Mouse (Mus musculus) intestine, embryonic 16.5 days (tissue): ENCODE data around the gene Scamp4. TPM values are rescaled to one million over a fixed set of nuclear protein-coding genes. Genes with fewer than 3 reads are reported as not detected.
A peak's percentile ranks its signal among the peaks of the same experiment; 100 is the strongest.
"Not testable (repeated sequence)": the region's sequence is repeated elsewhere in the genome, so short reads cannot be mapped to it uniquely, and the experiment has no call there.

Experiments used
- ATAC-seq: fragments of 200-750 bp; cut with Nextera tagmentation; 2 replicates; pipeline ENCODE4 v1.8.0; 2017; ENCODE audit warnings: moderate TSS enrichment, moderate library complexity
- H3K27ac ChIP-seq: fragments of 300-500 bp; sonication (generic); 2 replicates; pipeline ENCODE4 v1.5.1; 2014; ENCODE audit warnings: mild to moderate bottlenecking, low read length
- H3K27me3 ChIP-seq: fragments of 300-500 bp; sonication (generic); replicated peaks from 2 replicates; pipeline ENCODE4 v1.6.1; 2014; ENCODE audit warnings: low read length, control low read depth, mixed read lengths; ENCODE audit not compliant: control insufficient read depth, insufficient read depth
- H3K36me3 ChIP-seq: fragments of 300-500 bp; sonication (generic); 2 replicates; pipeline ENCODE4 v1.6.1; 2014; ENCODE audit warnings: low read length, control low read depth; ENCODE audit not compliant: control insufficient read depth, insufficient read depth
- H3K4me1 ChIP-seq: fragments of 300-500 bp; sonication (generic); 2 replicates; pipeline ENCODE4 v1.6.1; 2014; ENCODE audit warnings: low read length, control low read depth, mixed read lengths; ENCODE audit not compliant: control insufficient read depth, insufficient read depth
- H3K4me2 ChIP-seq: fragments of 300-500 bp; sonication (generic); 2 replicates; pipeline ENCODE4 v1.6.1; 2014; ENCODE audit warnings: low read depth, low read length, control low read depth
- H3K4me3 ChIP-seq: fragments of 300-500 bp; sonication (generic); 2 replicates; pipeline ENCODE4 v1.5.1; 2014; ENCODE audit warnings: mild to moderate bottlenecking, low read length
- H3K9ac ChIP-seq: fragments of 300-500 bp; sonication (generic); 2 replicates; pipeline ENCODE4 v1.6.1; 2014; ENCODE audit warnings: low read depth, low read length
- H3K9me3 ChIP-seq: fragments of 300-500 bp; sonication (generic); 2 replicates; pipeline ENCODE4 v1.6.1; 2016; ENCODE audit warnings: low read length, control low read depth; ENCODE audit not compliant: control insufficient read depth
- WGBS: fragments of 180-500 bp; shearing (Covaris S2); extraction: QIAGEN DNeasy Blood & Tissue Kit; methylation state at CpG from one replicate; pipeline ENCODE4 v1.1.7; 2014; 5-methylcytosine and 5-hydroxymethylcytosine counted together
- polyA plus RNA-seq: library from polyadenylated mRNA; unstranded; fragments of >200 nt; fragmentation: Nextera tagmentation; extraction: Ambion mirVana; gene quantifications from 2 replicates; pipeline ENCODE4 v1.2.1, GENCODE M21; 2015

Gene Scamp4
- polyA plus RNA-seq, 1 experiment from 2014 or later: 127 TPM

- H3K4me3 ChIP-seq: 0 out of 2 replicates have a peak within 1 kb of the TSS, but pooled peaks have one; percentile 16
- not testable (repeated sequence) for H3K9me3 ChIP-seq, ATAC-seq, H3K27me3 ChIP-seq
- peak within 1 kb of the TSS; percentile 66 for H3K27ac ChIP-seq
- peaks cover 26% of the 10 kb centered on the region for H3K36me3 ChIP-seq
- peaks cover 24% of the 10 kb centered on the region for H3K4me1 ChIP-seq
- peak within 1 kb of the TSS; percentile 32; the same call in 1 of the 2 replicates for H3K4me2 ChIP-seq
- WGBS: 86% methylated on average over 4 of the region's 4 CpGs
- peak within 1 kb of the TSS; percentile 10; the same call in 1 of the 2 replicates for H3K9ac ChIP-seq
These were observed 3.0 kb downstream of the Scamp4 start, which contains the start of gene Gm49322 for GRCm38 (mm10) chr10:80605721-80606120. TSS of gene Gm49322 (plus strand) at chr10:80606021.

GRCm38 (mm10) chr10:80606306-80606705 lies 3.6 kb downstream of the Scamp4 start:
- peaks cover 26% of the 10 kb centered on the region for H3K36me3 ChIP-seq
- H3K9ac ChIP-seq: peak overlapping the region; percentile 10; the same call in 1 of the 2 replicates
- WGBS: 80% methylated on average over 23 of the region's 23 CpGs

GRCm38 (mm10) chr10:80606737-80607350 lies 4.2 kb downstream of the Scamp4 start:
- no peak for ATAC-seq
- 0 out of 2 replicates have a peak overlapping the region, but pooled peaks have one; percentile 16 for H3K4me3 ChIP-seq
- 0 out of 2 replicates have a peak overlapping the region, but pooled peaks have one; percentile 10 for H3K9ac ChIP-seq
- peaks cover 26% of the 10 kb centered on the region for H3K36me3 ChIP-seq
- 0 out of 2 replicates have a peak overlapping the region, but pooled peaks have one; percentile 6 for H3K4me2 ChIP-seq
- 94% methylated on average over 34 of the region's 34 CpGs for WGBS
- H3K27ac ChIP-seq: peak overlapping the region; percentile 45
- no peaks in the 10 kb centered on the region for H3K9me3 ChIP-seq
- H3K27me3 ChIP-seq: no peaks in the 10 kb centered on the region
- H3K4me1 ChIP-seq: peaks cover 24% of the 10 kb centered on the region

More at GRCm38 (mm10) chr10:80606306-80606705, 3.6 kb downstream of the Scamp4 start:
- H3K4me2 ChIP-seq: peak overlapping the region; percentile 32; the same call in 1 of the 2 replicates
- H3K27ac ChIP-seq: peak overlapping the region; percentile 66
- peak; percentile 49 for ATAC-seq
- 0 out of 2 replicates have a peak overlapping the region, but pooled peaks have one; percentile 16 for H3K4me3 ChIP-seq
- peaks cover 24% of the 10 kb centered on the region for H3K4me1 ChIP-seq
- H3K27me3 ChIP-seq: no peaks in the 10 kb centered on the region
- no peaks in the 10 kb centered on the region for H3K9me3 ChIP-seq

- H3K9me3 ChIP-seq: no peaks in the 10 kb centered on the region
- H3K9ac ChIP-seq: no peak overlapping the region
- peaks cover 20% of the 10 kb centered on the region for H3K4me1 ChIP-seq
- H3K4me2 ChIP-seq: no peak overlapping the region
- H3K27me3 ChIP-seq: no peaks in the 10 kb centered on the region
- WGBS: 93% methylated on average over 3 of the region's 3 CpGs
- no peak for ATAC-seq
- no peak overlapping the region for H3K27ac ChIP-seq
- no peak overlapping the region for H3K4me3 ChIP-seq
- H3K36me3 ChIP-seq: peaks cover 30% of the 10 kb centered on the region
These were observed 5.8 kb downstream of the Scamp4 start for GRCm38 (mm10) chr10:80608435-80608834.

GRCm38 (mm10) chr10:80609269-80609924 lies 6.7 kb downstream of the Scamp4 start:
- peaks cover 33% of the 10 kb centered on the region for H3K36me3 ChIP-seq
- no peak overlapping the region for H3K27ac ChIP-seq
- ATAC-seq: no peak
- no peak overlapping the region for H3K4me3 ChIP-seq
- H3K9me3 ChIP-seq: no peaks in the 10 kb centered on the region
- H3K4me2 ChIP-seq: no peak overlapping the region
- 88% methylated on average over 10 of the region's 10 CpGs for WGBS
- no peaks in the 10 kb centered on the region for H3K27me3 ChIP-seq
- H3K4me1 ChIP-seq: peaks cover 10% of the 10 kb centered on the region
- no peak overlapping the region for H3K9ac ChIP-seq

GRCm38 (mm10) chr10:80610116-80610785 lies 7.6 kb downstream of the Scamp4 start:
- no peak overlapping the region for H3K4me3 ChIP-seq
- ATAC-seq: no peak
- no peak overlapping the region for H3K27ac ChIP-seq
- H3K27me3 ChIP-seq: no peaks in the 10 kb centered on the region
- peaks cover 8% of the 10 kb centered on the region for H3K4me1 ChIP-seq
- WGBS: 93% methylated on average over 9 of the region's 9 CpGs
- peaks cover 37% of the 10 kb centered on the region for H3K36me3 ChIP-seq
- H3K9me3 ChIP-seq: no peaks in the 10 kb centered on the region
- no peak overlapping the region for H3K4me2 ChIP-seq
- H3K9ac ChIP-seq: no peak overlapping the region

GRCm38 (mm10) chr10:80611024-80611423 lies 8.4 kb downstream of the Scamp4 start:
- Histone ChIP-seq H3K36me3 (peaks cover 42% of the 10 kb centered on the region), H3K27me3 (no peaks in the 10 kb centered on the region), H3K4me3 (no peak overlapping the region), H3K27ac (no peak overlapping the region), H3K9ac (no peak overlapping the region), H3K4me1 (peaks cover 5% of the 10 kb centered on the region), H3K9me3 (no peaks in the 10 kb centered on the region), H3K4me2 (no peak overlapping the region)
- no peak for ATAC-seq
- WGBS: 64% methylated on average over 4 of the region's 4 CpGs

- peaks cover 35% of the 10 kb centered on the region for H3K36me3 ChIP-seq
- WGBS: 92% methylated on average over 3 of the region's 3 CpGs
These were observed 9.2 kb downstream of the Scamp4 start for GRCm38 (mm10) chr10:80611905-80612304.

GRCm38 (mm10) chr10:80613821-80614220 lies 11.1 kb downstream of the Scamp4 start:
- no peak overlapping the region for H3K27ac ChIP-seq
- H3K4me1 ChIP-seq: no peaks in the 10 kb centered on the region
- no peak overlapping the region for H3K4me2 ChIP-seq
- no peaks in the 10 kb centered on the region for H3K9me3 ChIP-seq
- 82% methylated on average over 3 of the region's 3 CpGs for WGBS
- ATAC-seq: no peak
- peaks cover 17% of the 10 kb centered on the region for H3K36me3 ChIP-seq
- no peaks in the 10 kb centered on the region for H3K27me3 ChIP-seq
- no peak overlapping the region for H3K9ac ChIP-seq
- H3K4me3 ChIP-seq: no peak overlapping the region

More at GRCm38 (mm10) chr10:80611905-80612304, 9.2 kb downstream of the Scamp4 start:
- Histone ChIP-seq H3K27ac (no peak overlapping the region), H3K4me3 (no peak overlapping the region), H3K9me3 (no peaks in the 10 kb centered on the region), H3K9ac (no peak overlapping the region), H3K27me3 (no peaks in the 10 kb centered on the region), H3K4me2 (no peak overlapping the region), H3K4me1 (peaks cover 1% of the 10 kb centered on the region; the same call in 1 of the 2 replicates)
- ATAC-seq: no peak
